Mouse (Mus musculus) gastrocnemius, adult 8-10 months (tissue): ENCODE results near the gene Zfp335. TPM values are rescaled to one million over a fixed set of nuclear protein-coding genes. Genes with fewer than 3 reads are reported as not detected.
"Not testable (repeated sequence)": the region's sequence is repeated elsewhere in the genome, so short reads cannot be mapped to it uniquely, and the experiment has no call there.

Experiments used
- DNase-seq, 2 experiments: peaks; one replicate each; pipeline ENCODE4 v3.0.0; 2022; ENCODE audit warnings: low spot score in 2 of 2
- total RNA-seq, 4 experiments: library from RNA; stranded (reverse); gene quantifications; 2 replicates each; pipeline ENCODE4 v1.2.4; 2022

Zfp335 gene
- total RNA-seq, 4 experiments from 2014 or later = 7.7 to 10.6 (median 8.1) TPM

DNA sequence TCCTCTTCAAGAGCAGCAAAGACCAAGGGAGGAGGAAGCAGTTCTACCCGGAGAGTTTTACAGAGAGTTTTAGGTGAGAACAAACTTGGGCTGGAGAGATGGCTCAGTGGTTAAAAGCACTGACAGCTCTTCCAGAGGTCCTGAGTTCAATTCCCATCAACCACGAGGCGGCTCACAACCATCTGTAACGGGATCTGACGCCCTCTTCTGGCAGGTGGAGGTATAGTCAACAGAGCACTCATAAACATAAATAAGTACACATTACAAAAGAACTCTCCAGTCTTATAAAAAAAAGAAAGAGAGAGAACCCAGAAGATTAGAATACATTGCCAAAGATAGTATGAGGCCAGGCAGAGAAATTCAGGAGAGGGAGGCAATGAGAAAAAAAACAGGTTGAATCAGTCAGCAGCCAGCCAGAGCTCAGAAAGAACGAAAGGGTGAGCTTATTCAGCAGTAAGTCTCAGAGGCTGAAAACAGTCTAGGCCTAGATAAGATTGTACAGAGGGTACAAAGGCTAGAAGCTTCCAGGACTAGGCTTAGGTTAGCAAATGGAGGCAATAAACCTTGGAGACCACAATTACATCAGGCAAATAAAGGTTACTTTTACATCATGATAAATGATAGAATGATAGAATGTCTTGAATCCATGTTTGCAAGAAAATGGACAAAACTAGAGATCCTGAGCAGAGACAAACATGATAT lies 39.8 kb downstream of the Zfp335 start:
- no peak for DNase-seq

DNA sequence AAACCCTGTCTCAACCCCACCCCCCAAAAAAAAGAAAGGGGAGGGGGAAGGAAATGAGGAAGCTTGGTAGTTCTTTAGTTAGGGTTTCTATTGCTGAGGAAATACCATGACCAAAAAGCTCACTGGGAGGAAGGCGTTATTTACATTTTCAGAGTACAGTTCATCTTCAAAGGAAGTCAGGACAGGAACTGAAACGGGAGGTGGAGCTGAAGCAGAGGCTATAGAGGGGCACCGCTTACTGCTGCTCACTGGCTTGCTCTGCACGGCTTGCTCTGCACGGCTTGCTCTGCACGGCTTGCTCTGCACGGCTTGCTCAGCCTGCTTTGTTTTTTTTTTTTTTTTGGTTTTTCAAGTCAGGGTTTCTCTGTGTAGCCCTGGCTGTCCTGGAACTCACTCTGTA lies 43.1 kb downstream of the Zfp335 start:
- DNase-seq = no peak

DNA sequence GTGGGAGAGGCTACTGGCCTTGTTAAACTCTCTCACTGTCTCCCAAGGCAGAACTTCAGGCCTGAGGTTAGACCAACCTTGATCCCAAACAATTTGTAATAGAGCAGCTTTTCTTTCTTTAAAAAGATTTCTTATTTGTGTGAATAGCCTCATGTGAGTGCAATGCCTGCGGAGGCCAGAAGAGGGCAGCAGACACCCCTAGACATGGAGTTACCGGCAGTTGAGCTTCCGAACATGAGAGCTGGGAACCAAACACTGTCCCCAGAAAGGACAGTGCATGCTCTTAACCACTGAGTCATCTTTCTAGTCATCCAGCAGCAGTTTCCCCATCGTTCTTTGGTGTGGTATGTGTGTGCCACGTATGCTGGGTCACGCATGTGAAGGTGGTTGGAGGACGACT lies 44.0 kb downstream of the Zfp335 start:
- DNase-seq = no peak

DNA sequence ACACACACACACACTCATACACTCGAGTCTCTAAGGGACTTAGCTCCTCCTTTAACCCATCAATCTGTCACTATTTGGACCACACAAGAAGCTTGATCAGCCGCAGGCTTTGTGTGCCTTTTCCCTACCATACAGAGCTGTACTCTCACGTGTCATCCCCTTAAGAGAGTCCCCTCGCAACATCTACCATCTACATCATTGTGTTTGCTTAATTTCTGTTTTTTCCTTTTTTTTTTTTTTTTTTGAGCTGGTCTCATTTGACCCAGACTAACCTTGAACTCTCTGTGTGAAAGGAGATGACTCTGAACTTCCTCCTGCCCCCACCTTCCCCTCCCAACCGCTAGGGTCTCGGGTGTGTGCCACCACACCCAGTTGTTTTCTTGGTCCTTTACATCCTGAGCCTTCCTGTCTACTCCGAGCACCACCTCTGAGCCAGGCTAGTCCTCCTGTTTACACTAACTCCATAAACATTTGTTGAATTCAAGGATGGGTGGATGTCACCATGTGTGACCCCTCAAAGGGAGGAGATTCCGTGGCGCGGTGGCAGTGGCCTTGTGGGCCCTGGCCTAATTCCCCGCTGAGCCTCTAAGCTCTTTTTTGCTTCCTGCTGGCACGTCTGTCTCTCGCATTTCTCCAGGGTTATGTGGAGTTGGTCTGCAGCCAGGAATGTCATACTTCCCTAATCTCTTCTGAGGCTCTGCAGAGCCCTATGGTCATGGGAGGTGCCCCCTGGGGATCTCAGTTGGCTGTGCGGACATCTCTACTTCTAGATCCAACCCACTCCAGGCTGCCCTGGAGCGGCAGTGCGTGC lies 44.6 kb downstream of the Zfp335 start:
- DNase-seq = peak in 1 of 2 experiments; percentile 47

DNA sequence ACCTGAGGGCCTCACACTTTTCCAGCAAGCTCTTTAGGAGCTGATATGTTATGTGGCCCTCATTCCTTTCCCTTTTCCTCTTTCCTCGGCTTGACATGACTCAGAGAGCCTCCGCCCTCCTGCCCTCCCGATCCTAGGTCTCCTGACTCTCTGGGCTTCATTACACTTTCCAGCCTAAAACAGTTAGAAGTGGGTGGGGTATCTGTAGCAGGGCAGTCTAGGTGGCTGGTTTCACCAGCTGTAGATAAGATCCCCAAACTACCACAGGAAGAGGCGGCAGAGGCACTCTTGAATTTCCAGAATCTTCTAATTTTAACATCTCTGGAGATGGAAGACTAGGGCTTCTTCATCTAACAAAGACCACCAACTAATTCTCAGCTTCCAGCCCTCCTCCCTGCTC lies 47.0 kb downstream of the Zfp335 start:
- no peak for DNase-seq

DNA sequence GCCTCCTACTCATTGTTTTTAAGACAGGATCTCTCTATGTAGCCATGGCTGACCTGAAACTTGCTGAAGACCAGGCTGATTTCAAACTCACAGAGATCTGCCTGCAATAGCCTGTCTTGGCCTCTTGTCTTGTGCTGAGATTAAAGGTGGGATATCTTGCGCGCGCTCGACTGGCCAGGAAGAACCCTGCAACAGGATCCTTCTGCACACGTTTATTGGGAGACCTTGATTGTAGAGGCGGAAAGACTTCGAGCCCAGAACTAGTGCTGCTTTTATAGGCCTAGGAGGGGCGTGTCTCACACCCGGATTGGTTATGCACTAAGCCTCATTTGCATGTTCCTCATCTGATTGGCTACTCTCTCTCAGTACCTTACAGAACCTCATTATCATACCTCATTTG lies 48.1 kb downstream of the Zfp335 start:
- not testable (repeated sequence) for DNase-seq

DNA sequence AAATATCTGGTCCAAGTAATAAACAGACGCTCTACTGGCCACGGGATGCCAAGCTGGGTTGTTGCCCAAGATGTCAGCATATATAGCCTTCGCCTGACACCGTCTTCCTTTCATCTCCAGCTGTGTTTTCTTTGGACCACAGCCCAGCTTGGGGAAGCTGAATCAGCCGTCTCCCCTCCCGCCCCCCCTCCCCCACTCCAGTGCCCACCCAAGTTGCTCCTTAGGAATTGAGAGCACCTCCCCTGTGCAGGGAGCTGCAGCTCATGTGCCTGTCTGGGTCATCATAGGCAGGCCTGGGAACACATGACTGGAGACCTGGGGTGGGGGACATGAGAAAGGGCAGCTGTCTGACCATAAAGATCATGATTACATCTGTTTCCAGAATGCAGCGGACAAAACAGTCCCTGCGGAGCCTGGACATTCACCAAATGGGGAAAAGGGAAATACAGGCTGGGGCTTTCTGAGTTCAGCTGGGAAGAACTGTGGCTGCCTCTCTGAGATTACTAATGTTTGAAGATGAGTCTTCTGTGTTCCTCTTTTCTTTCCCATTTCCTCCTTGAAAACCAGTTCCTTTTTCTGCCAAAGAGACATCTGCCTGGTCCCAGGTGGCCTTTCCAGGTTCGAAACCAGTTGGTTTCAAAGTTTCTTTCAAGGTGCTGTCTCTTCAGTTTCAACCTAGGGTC lies 49.2 kb downstream of the Zfp335 start:
- peak in 1 of 2 experiments; percentile 49 for DNase-seq

DNA sequence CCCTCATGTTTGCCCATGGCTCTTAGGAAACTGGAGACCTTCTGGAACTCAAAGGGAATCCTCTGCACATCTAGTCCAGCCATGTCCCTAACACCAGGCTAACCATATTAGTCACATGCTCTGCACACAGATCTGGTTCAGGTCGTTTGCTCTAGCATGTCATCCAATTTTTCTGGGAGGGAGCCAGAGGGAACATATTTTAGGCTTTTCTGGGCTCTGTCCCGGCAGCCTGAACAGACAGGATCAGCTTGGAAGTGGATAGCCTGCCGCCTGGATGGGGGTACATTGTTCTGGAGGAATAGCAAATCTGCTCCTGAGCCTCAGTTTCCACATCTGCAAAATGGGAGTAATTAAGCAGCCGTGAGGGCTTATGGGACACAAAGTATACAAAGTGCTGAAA lies 50.5 kb downstream of the Zfp335 start:
- DNase-seq = no peak

DNA sequence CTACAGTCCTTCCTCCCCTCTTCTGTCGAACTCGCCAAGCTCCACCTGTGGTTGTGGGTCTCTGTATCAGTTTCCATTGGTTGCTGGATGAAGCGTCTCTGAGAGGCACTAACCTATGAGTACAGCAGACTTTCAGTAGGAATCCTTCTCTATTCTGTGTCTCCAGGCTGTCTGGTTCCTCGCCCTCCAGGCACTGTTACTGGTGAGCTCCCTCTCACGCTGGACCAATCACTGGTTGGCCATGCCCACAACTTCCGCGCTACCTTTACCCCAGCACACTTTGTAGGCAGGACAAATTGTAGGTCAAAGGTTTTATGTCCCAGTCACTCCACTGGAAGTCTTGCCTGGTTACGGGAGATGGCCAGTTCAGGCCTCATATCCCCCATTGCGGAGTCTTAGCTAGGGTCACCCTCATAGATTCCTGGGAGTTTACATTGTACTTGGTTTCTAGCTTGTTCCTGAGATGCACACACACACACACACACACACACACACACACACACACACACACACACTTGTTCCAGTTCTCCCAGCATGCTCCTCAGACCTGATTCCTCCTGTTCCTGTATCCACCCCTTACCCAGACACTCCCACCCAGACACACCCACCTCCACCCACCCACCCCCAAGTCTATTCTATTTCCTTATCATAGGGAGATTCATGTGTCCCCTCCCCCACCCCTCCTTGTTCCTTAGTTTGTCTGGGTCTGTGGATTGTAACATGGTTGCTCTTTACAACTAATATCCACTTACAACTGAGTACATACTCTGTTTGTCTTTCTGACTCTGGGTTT lies 51.7 kb downstream of the Zfp335 start:
- DNase-seq = no peak

DNA sequence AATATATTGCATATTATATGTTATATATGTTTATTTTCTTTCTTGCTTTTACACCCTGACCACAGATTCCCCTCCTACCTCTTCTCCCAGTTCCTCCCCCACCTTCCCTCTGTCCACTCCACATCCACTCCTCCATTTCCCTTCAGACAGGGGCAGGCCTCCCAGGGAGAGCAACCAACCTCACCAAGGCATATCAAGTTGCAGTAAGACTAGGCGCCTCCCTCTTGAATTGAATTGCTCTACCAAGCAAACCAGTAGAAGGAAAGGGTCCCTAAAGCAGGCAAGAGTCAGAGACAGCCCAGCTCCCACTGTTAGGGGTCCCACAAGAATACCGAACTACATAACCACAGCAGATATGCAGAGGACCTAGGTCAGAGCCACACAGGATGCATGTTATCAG lies 52.4 kb downstream of the Zfp335 start:
- DNase-seq = no peak

DNA sequence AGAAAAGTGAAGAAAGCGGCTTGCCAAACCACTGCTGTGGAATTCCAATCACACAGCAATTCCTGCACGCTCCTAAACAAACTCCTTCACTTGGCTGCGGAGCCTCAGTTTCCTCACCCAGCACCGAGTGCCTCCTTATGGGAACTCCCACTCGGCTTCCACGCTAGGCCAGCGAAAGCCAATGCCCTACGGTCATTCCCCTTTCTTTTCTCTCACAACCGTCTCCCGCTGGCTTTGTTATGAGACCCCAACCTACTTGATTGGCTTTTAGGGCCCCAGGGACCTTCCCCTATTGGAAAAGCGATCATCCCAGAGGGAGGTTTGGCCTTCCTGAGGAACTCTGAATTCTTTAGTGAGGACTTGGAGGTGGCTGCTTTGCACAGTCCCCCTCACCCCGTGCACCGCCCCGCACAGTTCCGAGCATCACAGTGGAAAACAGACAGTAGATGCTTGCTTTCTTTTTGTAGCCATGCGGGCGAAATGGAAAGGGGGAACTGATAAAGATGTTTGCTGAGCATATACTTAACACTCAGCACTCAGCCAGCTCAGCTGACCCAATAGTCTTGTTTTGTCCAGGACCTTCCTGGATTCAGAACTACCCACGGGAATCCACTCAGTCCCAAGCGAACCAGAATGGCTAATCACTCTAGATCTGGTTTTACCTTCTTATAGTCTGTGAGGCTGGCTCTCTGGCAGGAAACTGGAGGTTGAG lies 53.6 kb downstream of the Zfp335 start:
- DNase-seq = no peak

DNA sequence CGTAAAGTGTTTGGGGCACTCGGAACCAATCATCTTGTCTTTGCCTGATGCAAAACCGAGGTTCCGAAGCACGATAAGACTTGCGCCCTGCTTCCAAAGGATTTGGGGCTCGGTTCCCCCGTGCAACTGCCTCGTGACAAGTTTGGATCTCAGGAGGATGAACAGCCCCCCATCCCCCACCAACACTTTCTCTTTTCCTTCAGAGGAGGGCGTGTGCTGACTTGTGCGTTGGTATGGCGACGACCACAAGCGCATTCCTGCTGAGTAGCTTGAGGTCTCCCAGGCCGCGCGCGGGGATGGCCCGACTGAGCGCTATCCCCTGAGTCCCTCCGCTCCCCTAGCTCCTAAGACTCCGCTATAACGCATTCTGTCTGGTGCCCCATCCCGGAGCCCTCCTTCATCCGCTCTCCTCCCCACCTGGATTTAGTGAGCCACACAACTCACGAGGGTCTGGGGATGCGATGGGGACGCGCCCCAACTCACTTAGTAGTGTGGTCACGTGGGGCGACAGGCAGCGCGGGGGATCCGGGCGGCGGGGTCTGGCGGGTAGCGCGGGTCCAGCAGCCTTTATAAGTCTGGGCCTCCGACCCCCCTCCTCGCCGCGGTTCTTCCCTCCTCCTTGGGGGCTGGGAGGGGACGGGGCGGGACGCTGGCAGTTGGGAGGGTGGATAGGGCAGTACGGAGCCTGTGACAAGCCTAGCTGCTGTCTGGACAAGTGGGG lies 54.3 kb downstream of the Zfp335 start, which contains the start of gene Pltp:
Pltp (minus strand) TSS at position 611 of the 721 bp plus-strand sequence.
- DNase-seq = peak in 1 of 2 experiments; percentile 35

DNA sequence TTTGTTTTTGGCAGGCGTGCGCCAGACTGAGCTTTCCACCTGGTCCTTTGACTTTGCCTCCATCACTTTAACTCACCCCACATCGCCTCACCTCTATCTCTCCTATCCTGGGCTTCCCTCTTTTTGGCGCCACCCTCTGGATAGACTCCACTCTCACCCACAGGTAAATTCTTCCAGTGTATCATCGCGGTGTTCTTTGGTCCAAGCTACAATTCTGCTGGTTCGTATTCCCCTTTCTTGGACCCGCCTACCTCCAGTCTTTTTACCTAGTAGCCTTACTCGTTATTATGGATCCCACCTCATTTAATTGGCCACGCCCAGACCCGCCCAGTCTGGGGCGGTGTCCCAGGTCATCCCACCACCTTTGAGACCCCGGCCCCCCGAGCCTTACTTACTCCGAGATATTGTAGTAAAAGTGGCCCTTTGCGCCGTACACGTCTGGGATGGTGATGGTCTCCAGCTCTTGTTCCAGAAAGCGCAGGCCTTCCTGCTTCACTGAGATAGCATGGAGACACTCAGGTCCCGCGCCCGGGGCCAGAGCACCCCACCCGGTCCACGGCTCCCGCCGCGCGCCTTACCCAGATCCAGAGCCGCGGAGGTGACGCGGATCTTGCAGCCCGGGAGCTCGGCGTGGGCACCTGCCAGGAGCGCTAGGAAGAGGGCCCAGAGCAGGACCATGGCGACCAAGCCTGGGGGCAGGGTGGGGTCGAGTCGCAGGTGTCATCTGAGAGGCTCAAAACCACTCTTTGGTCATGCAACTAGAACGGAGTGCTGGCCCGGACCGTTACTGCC lies 55.1 kb downstream of the Zfp335 start:
- no peak for DNase-seq

DNA sequence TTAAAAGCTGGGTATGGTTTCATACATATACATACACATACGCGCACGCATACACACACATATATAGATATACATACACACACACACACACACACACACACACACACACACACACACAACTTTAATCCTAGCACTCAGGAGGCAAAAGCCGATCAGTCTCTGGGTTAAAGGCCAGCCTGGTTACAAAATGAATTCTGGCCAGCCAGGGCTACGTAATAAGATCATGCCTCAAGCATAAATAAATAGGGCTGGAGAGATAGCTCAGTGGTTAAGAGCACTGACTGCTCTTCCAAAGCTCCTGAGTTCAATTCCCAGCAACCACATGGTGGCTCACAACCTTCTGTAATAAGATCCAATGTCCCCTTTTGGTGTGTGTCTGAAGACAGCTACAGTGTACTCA lies 56.0 kb downstream of the Zfp335 start:
- not testable (repeated sequence) for DNase-seq

DNA sequence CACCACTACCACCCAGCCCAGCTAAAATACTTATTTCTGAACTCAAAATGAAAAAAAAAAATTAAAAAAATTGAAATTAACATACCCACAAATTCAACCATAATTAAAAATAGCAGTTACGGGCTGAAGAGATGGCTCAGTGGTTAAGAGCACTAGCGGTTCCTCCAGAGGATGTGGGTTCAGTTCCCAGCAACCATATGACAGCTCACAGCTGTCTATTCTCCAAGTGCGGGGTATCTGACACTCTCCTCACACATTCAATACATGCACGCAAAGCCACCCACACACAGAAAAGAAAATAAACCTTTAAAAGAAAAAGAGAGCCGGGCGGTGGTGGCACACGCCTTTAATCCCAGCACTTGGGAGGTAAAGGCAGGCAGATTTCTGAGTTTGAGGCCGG lies 61.5 kb downstream of the Zfp335 start:
- no peak for DNase-seq

DNA sequence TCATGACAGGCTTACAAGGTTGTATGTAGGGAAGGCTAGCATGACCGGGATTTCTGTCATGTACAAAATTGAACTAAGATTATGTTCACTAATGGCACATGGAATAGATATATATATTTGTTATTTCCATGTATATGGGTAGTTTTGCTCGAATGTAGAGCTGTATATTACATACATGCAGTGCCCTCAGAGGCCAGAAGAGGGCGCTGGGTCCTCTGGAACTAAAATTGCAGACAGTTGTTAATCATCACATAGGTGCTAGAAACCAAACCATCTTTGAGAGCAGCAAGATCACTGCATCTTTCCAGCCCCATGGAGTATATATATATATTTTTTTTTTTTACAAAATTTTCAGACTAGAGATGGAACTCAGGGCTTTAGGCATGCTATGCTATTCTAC lies 65.8 kb downstream of the Zfp335 start:
- no peak for DNase-seq
